Mouse (Mus musculus) erythroblast, embryonic 14.5 days (primary cell): ENCODE data around the gene Sos2. TPM values are rescaled to one million over a fixed set of nuclear protein-coding genes. Genes with fewer than 3 reads are reported as not detected.
"Not testable (repeated sequence)": the region's sequence is repeated elsewhere in the genome, so short reads cannot be mapped to it uniquely, and the experiment has no call there.

ENCODE experiments used
- H3K27me3 ChIP-seq: 2 replicates; pipeline ENCODE4 v1.6.1; 2012; ENCODE audit warnings: inconsistent platforms; ENCODE audit not compliant: control insufficient read depth
- H3K36me3 ChIP-seq: 2 replicates; pipeline ENCODE4 v1.6.1; 2012; ENCODE audit warnings: mild to moderate bottlenecking, inconsistent platforms; ENCODE audit not compliant: control insufficient read depth
- H3K4me1 ChIP-seq: 2 replicates; pipeline ENCODE4 v1.6.1; 2012; ENCODE audit warnings: inconsistent platforms; ENCODE audit not compliant: control insufficient read depth
- H3K4me3 ChIP-seq: replicated peaks from 2 replicates; pipeline ENCODE3; 2012; ENCODE audit warnings: moderate library complexity, mild to moderate bottlenecking, inconsistent platforms
- H3K9me3 ChIP-seq: 2 replicates; pipeline ENCODE4 v1.6.1; 2012; ENCODE audit warnings: low read length, inconsistent platforms, mixed read lengths; ENCODE audit not compliant: control insufficient read depth
- GATA1 ChIP-seq: IDR thresholded peaks from 2 replicates; pipeline ENCODE4 v1.6.1; 2012; ENCODE audit warnings: low read length, inconsistent platforms, mixed read lengths
- TAL1 ChIP-seq: IDR thresholded peaks from 3 replicates; pipeline ENCODE4 v1.6.1; 2012; ENCODE audit warnings: low read length, inconsistent platforms, mixed read lengths
- polyA plus RNA-seq: library from polyadenylated mRNA; stranded (reverse); fragments of >175 nt; gene quantifications from 2 replicates; pipeline ENCODE4 v1.2.3, GENCODE M21; 2012

The Sos2 gene
- polyA plus RNA-seq, 1 experiment: 0.56 TPM

DNA sequence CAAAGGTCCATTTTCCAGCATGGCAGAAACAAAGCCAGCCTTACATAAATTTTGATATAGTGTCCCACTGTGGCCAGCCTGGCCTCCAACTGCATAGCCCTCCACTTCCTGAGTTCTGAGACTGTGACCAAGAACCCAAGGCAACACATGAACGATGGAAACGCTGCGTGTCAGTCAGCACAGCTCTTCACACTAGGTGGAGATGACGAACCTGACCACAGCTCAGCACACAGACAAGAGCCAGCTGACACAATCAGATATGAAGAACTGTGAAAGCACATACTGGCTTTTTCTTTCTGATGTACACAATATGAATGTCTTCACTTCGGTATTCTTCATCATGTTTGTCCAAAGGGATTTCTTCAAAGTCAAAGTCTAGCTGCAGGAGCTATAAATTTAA lies 102.0 kb downstream of the Sos2 start:
- no peak for TF ChIP-seq GATA1
- TF ChIP-seq TAL1: no peak
- Histone ChIP-seq H3K27me3 (no peaks in the 10 kb centered on the region), H3K4me1 (peaks cover 32% of the 10 kb centered on the region), H3K9me3 (peaks cover 2% of the 10 kb centered on the region; the same call in 1 of the 2 replicates), H3K36me3 (peaks cover 52% of the 10 kb centered on the region), H3K4me3 (no peak overlapping the region)

DNA sequence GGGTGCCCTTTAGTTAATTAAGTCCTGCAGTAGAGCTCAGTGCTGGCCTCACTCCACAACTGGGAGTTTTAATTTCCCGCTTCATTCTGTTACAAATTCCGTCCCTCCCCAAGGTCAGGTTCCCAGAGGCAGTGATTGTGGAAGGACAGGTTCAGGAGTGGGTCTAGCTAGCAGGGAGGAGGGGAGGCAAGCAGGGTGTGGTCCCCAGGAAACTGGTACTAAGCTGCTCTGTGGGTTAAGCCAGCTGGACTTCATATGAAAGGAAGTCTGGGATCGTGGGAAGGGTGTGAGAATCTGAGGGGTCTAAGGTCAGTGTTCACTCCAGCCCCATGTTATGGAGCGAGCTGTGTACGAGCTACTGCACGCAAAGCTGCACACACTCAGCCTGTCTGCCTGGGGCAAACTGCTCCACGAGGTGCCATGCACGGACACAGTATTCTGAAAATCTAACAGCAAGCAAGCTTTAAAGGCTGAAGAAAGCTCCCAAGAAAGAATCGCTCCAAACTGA lies 105.5 kb downstream of the Sos2 start:
- Histone ChIP-seq H3K4me3 (no peak overlapping the region), H3K9me3 (no peaks in the 10 kb centered on the region; the same call in 1 of the 2 replicates), H3K36me3 (peaks cover 53% of the 10 kb centered on the region), H3K27me3 (no peaks in the 10 kb centered on the region), H3K4me1 (peaks cover 12% of the 10 kb centered on the region)
- TF ChIP-seq GATA1 (no peak), TAL1 (no peak)

- Histone ChIP-seq H3K9me3 (no peaks in the 10 kb centered on the region; the same call in 1 of the 2 replicates), H3K36me3 (peaks cover 41% of the 10 kb centered on the region), H3K4me1 (peaks cover 2% of the 10 kb centered on the region), H3K27me3 (no peaks in the 10 kb centered on the region), H3K4me3 (no peak overlapping the region)
- TF ChIP-seq GATA1 (no peak), TAL1 (no peak)
Observed at GRCm38 (mm10) chr12:69573916-69574881, 107.5 kb downstream of the Sos2 start.

- no peak for TF ChIP-seq GATA1
- TF ChIP-seq TAL1: no peak
- H3K4me3 ChIP-seq: no peak overlapping the region
- peaks cover 4% of the 10 kb centered on the region for H3K4me1 ChIP-seq
- no peaks in the 10 kb centered on the region; the same call in 1 of the 2 replicates for H3K9me3 ChIP-seq
- H3K36me3 ChIP-seq: peaks cover 32% of the 10 kb centered on the region
- H3K27me3 ChIP-seq: no peaks in the 10 kb centered on the region
Observed at GRCm38 (mm10) chr12:69573271-69573670, 108.4 kb downstream of the Sos2 start.

DNA sequence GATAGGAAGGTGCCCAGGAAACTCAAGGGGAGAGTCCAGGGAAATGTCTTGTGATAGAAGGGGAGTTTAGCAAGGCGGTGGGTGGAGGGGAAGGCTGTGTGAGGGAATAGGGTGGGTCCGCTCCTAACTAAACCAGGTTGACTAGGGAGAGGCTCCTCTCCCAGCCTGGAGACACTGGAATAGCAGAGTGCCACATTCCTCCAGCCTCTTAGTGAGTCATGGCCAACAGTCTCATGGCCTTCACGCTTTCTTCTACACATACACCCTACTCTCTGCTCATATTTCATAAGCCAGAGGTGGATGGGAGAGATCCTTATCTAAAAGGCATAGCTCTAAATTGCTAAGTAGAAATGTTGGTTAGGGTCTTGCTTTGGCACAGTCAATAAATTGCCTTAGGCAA lies 111.7 kb downstream of the Sos2 start:
- no peaks in the 10 kb centered on the region for H3K27me3 ChIP-seq
- peaks cover 5% of the 10 kb centered on the region for H3K4me1 ChIP-seq
- H3K9me3 ChIP-seq: no peaks in the 10 kb centered on the region; the same call in 1 of the 2 replicates
- TF ChIP-seq GATA1 (no peak), TAL1 (no peak)
- peaks cover 3% of the 10 kb centered on the region for H3K36me3 ChIP-seq
- no peak overlapping the region for H3K4me3 ChIP-seq

DNA sequence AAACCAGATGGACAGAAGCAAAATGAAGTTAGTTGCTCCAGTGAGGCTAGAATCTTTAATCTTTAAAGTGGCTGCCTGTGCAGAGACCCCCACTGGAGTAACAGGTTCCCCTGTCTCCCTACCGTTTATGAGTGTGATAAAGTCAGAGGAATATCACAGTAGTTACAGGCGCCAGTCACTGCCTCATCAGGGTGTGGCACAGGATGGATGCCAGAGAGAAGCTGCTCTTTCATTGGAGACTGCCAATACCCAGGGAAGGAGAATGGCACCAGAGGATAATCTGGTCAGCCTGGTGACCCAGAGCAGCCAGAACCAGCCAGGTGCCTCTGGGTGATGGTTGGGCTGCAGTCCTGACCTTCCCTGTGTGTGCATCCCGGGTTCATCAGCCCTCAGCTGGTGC lies 113.4 kb downstream of the Sos2 start:
- Histone ChIP-seq H3K4me3 (no peak overlapping the region), H3K27me3 (no peaks in the 10 kb centered on the region)
- no peak for TF ChIP-seq GATA1

GRCm38 (mm10) chr12:69561006-69561405 lies 120.6 kb downstream of the Sos2 start:
- H3K27me3 ChIP-seq, H3K4me1 ChIP-seq, H3K36me3 ChIP-seq, H3K9me3 ChIP-seq, H3K4me3 ChIP-seq: not testable (repeated sequence)

More for the DNA sequence above, 113.4 kb downstream of the Sos2 start:
- Histone ChIP-seq H3K36me3 (peaks cover 2% of the 10 kb centered on the region), H3K9me3 (no peaks in the 10 kb centered on the region; the same call in 1 of the 2 replicates), H3K4me1 (peaks cover 3% of the 10 kb centered on the region; the same call in 1 of the 2 replicates)

GRCm38 (mm10) chr12:69556221-69556861 lies 125.3 kb downstream of the Sos2 start:
- Histone ChIP-seq H3K9me3 (no peaks in the 10 kb centered on the region), H3K4me1 (no peaks in the 10 kb centered on the region), H3K27me3 (no peaks in the 10 kb centered on the region), H3K36me3 (no peaks in the 10 kb centered on the region), H3K4me3 (no peak overlapping the region)
- no peak for TF ChIP-seq GATA1
- no peak for TF ChIP-seq TAL1
